Mouse (Mus musculus): ENCODE data around the gene Slc22a17.

DNA sequence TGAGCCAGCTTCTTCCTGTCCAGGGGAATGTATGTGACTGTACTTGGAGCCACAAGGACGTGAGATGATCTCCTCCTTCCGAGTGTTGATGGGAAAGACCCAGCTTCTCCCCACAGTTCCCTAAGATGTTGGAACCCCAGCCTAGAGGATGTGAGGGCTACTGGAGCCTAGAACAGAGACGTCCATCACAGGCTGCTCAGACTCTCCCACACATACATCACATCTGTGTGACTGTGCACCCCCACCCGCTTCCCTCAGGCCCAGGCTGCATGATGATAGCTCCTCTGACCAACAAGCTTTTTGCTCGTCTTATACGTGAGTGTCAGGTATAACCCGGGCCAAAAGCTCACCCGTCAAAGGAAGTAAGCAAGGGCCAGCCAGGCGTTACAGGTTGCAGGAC is 35.8 kb upstream of the Slc22a17 start:
- TF ChIP-seq GATA1 (IDR thresholded peaks at IDR 0.05; ENCODE audit: borderline replicate concordance, low read length) (no peak), FLI1 (IDR thresholded peaks at IDR 0.05; ENCODE audit: low read length) (no peak)
